Mouse (Mus musculus): ENCODE measurements around the gene Cisd3. TPM values are rescaled to one million over a fixed set of nuclear protein-coding genes. Genes with fewer than 3 reads are reported as not detected.
"Not testable (repeated sequence)": the region's sequence is repeated elsewhere in the genome, so short reads cannot be mapped to it uniquely, and the experiment has no call there.

Cisd3 gene
- polyA plus RNA-seq, 1 experiment, result 112 TPM

DNA sequence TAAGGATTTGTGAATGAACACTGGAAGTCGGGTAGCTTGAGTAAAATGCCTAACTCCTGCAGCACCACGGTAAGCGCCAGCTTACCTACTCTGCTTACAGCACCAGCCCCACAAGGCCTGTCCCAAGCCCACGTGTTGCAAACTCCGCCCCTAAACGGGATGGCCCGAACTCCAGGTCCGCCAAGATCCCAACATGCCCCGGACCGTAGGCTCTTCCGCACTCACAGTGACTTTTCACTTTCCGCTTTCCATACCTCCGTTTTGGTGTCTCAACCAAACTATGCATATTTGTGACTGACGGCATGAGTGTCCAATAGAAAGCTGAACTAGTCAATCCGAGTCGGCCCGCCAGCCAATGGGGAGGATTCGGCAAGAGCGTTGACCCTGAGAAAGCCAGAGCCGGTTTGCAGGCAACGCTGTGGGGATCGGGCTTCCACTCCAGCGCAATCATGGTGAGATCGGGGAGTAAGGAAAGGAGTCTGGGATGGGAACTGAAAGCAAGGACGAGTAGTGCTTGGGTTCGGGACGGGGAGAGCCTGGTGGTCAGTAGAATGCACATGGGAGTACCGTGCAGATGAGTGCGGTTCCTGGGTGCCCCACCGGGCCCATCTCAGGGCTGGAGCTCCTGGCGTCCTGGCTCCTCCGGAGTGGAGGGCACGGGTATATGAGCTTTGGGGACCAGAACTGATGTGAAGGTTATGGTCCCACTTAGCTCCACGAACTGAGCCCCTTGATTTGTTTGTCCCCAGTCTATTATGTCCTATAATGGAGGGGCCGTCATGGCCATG lies 17.6 kb downstream of the Cisd3 start, which contains the start of gene Psmb3:
Psmb3 (plus strand) TSS at position 361 of the 788 bp plus-strand sequence.
- Histone ChIP-seq H3K27me3 (ENCODE audit: control insufficient read depth, insufficient read depth, insufficient read length) (no peaks in the 10 kb centered on the region), H3K4me3 (peak within 1 kb of the TSS; percentile 85), H3ac (ENCODE audit: control insufficient read depth, insufficient read length) (peak within 1 kb of the TSS; percentile 36), H3K36me3 (ENCODE audit: control insufficient read depth, insufficient read depth) (no peaks in the 10 kb centered on the region), H3K4me2 (ENCODE audit: low read depth) (peak within 1 kb of the TSS; percentile 93), H3K79me2 (ENCODE audit: control insufficient read depth, insufficient read depth) (peaks cover 35% of the 10 kb centered on the region)
- TF ChIP-seq MYOG (IDR thresholded peaks at IDR 0.05; ENCODE audit: control insufficient read depth in 1 of 3, insufficient read depth in 1 of 3, insufficient read length in 2 of 3, low read depth in 2 of 3) (no peak), USF1 (IDR thresholded peaks at IDR 0.05; ENCODE audit: low read depth) (peak; percentile 96), SRF (IDR thresholded peaks at IDR 0.05; ENCODE audit: control insufficient read depth, insufficient read length, low read depth) (peak; percentile 64), POLR2A (IDR thresholded peaks at IDR 0.05; ENCODE audit: insufficient read length, low read depth) (peak; percentile 61), MAX (IDR thresholded peaks at IDR 0.05; ENCODE audit: low read depth) (peak; percentile 81), POLR2AphosphoS2 (IDR thresholded peaks at IDR 0.05; ENCODE audit: insufficient read length, low read depth) (peak; percentile 72), TCF3 (IDR thresholded peaks at IDR 0.05; ENCODE audit: insufficient read length, low read depth) (no peak), CEBPB (IDR thresholded peaks at IDR 0.05; ENCODE audit: insufficient read depth, poor library complexity, severe bottlenecking) (no peak)

DNA sequence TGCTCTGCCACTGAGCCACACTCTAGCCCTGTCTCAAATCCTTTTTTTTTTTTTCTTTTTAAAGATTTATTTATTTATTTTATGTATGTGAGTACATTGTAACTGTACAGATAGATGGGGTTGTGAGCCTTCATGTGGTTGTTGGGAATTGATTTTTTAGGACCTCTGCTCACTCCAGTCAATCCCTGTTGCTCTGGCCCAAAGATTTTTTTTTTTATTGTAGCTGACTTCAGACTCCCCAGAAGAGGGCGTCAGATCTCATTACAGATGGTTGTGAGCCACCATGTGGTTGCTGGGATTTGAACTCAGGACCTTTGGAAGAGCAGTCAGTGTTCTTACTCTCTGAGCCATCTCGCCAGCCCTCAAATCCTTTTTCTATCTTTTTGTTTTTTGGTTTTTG lies 24.4 kb downstream of the Cisd3 start:
- H3ac ChIP-seq (ENCODE audit: control insufficient read depth, insufficient read length); H3K4me3 ChIP-seq; H3K79me2 ChIP-seq (ENCODE audit: control insufficient read depth, insufficient read depth); H3K27me3 ChIP-seq (ENCODE audit: control insufficient read depth, insufficient read depth, insufficient read length); H3K4me2 ChIP-seq (ENCODE audit: low read depth): not testable (repeated sequence)
- H3K36me3 ChIP-seq (ENCODE audit: control insufficient read depth, insufficient read depth), result peaks cover 19% of the 10 kb centered on the region

DNA sequence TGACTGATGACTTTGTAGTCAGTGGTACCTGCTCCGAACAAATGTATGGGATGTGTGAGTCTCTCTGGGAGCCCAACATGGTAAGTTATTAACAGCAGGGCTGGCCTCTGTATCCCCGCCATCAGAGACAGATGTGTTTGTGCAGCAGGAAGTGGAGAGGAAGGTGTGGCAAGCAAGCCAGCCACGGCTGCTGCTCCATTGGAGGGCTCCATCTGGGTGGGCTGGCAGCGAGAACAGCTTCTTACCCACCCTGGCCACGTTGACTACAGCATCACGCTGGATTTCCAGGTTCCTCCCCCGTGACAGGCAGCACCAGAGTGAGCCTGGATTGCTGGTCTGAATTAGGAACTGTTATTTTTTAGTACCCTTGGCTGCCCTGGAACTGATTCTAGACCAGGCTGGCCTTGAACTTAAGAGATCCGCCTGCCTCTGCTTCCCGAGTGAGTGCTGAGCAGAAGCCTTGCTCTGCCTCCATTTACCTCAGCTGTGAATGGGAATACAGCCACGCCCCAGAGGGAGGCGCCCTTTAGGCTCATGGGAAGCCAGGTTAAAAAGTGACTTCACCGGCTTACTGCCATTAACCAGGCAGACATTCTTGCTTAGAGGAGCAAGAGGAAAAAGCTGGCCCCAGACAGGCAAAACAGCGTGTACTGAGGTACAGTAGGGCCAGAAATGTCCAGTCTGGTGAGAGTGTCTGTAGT lies 25.7 kb downstream of the Cisd3 start:
- Histone ChIP-seq H3K36me3 (ENCODE audit: control insufficient read depth, insufficient read depth) (peaks cover 19% of the 10 kb centered on the region), H3K79me2 (ENCODE audit: control insufficient read depth, insufficient read depth) (no peaks in the 10 kb centered on the region), H3K4me2 (ENCODE audit: low read depth) (no peak overlapping the region), H3ac (ENCODE audit: control insufficient read depth, insufficient read length) (no peak overlapping the region), H3K27me3 (ENCODE audit: control insufficient read depth, insufficient read depth, insufficient read length) (no peaks in the 10 kb centered on the region), H3K4me3 (no peak overlapping the region)
- TF ChIP-seq POLR2A (IDR thresholded peaks at IDR 0.05; ENCODE audit: insufficient read length, low read depth), result no peak
- TF ChIP-seq CEBPB (IDR thresholded peaks at IDR 0.05; ENCODE audit: insufficient read depth, poor library complexity, severe bottlenecking), result no peak
- peak; percentile 9 for TF ChIP-seq POLR2AphosphoS2 (IDR thresholded peaks at IDR 0.05; ENCODE audit: insufficient read length, low read depth)

DNA sequence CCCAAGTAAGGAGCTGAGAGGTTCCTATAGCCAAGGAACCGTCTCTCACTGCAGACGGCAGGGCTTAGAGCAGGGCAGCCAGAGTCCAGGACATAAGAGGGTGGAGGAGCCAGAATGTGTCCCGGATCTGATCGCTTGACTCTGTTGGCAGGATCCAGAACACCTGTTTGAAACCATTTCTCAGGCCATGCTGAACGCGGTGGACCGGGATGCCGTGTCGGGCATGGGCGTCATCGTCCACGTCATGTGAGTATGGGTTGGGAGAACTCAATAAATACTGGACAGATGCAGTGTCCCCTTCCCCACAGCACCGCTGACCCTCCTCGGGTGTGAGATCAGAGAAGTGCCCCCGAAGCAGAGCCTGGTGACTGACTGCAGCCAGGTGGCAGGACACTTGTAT lies 26.7 kb downstream of the Cisd3 start:
- no peak overlapping the region for H3ac ChIP-seq (ENCODE audit: control insufficient read depth, insufficient read length)
- peaks cover 20% of the 10 kb centered on the region for H3K36me3 ChIP-seq (ENCODE audit: control insufficient read depth, insufficient read depth)
- H3K79me2 ChIP-seq (ENCODE audit: control insufficient read depth, insufficient read depth), result no peaks in the 10 kb centered on the region
- H3K4me2 ChIP-seq (ENCODE audit: low read depth), result no peak overlapping the region
- H3K4me3 ChIP-seq, result no peak overlapping the region
- TF ChIP-seq REST (IDR thresholded peaks at IDR 0.05; ENCODE audit: insufficient read depth, insufficient read length) (no peak), MYOG (IDR thresholded peaks at IDR 0.05; ENCODE audit: control insufficient read depth in 1 of 3, insufficient read depth in 1 of 3, insufficient read length in 2 of 3, low read depth in 2 of 3) (no peak), TCF3 (IDR thresholded peaks at IDR 0.05; ENCODE audit: insufficient read length, low read depth) (no peak), CEBPB (IDR thresholded peaks at IDR 0.05; ENCODE audit: insufficient read depth, poor library complexity, severe bottlenecking) (no peak)
- H3K27me3 ChIP-seq (ENCODE audit: control insufficient read depth, insufficient read depth, insufficient read length), result no peaks in the 10 kb centered on the region

DNA sequence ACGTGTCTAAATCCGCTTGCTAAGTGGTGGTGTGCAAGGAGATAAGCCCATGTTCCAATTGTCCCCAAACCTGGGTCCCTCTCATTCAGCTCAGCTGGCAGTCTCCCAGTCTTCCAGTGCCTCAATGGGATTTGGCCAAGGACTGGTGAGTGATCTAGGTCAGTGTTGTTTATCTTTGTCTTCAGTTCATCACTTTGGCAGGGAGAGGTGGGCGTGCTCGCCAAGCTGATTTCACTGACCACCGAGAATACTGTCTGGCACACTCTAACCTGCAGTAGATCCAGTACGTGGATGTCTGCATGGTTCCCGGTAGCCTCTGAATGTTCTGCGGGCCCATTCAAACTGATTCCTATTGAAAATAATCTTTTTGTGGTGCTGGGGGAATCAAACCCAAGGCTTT lies 28.3 kb downstream of the Cisd3 start:
- TF ChIP-seq MYOD1 (IDR thresholded peaks at IDR 0.05; ENCODE audit: control insufficient read depth in 1 of 3, insufficient read length in 2 of 3, low read depth in 2 of 3) (no peak), E2F4 (IDR thresholded peaks at IDR 0.05; ENCODE audit: insufficient read depth) (no peak), POLR2AphosphoS2 (IDR thresholded peaks at IDR 0.05; ENCODE audit: insufficient read length, low read depth) (peak; percentile 35)
- H3K4me3 ChIP-seq, result no peak overlapping the region
- H3K79me2 ChIP-seq (ENCODE audit: control insufficient read depth, insufficient read depth), result no peaks in the 10 kb centered on the region
- peaks cover 28% of the 10 kb centered on the region for H3K36me3 ChIP-seq (ENCODE audit: control insufficient read depth, insufficient read depth)
- no peak overlapping the region for H3K4me2 ChIP-seq (ENCODE audit: low read depth)
- no peak overlapping the region for H3ac ChIP-seq (ENCODE audit: control insufficient read depth, insufficient read length)
- H3K27me3 ChIP-seq (ENCODE audit: control insufficient read depth, insufficient read depth, insufficient read length), result no peaks in the 10 kb centered on the region

DNA sequence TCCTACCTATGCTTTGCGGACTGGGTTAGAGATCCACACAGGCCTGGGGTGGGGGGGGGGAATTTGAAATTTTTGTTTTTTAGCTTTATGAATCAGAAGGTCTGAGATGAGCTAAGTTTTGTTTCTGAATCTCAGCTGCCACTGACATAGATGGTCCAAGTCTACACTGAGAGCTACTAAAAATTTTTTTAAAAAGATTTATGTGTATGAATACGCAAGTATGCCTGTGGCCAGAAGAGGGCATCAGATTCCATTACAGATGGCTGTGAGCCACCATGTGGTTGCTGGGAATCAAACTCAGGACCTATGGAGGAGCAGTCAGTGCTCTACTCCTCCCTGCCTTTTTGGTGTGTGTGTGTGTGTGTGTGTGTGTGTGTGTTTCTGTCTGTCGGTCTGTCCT lies 28.7 kb downstream of the Cisd3 start:
- TF ChIP-seq MAX (IDR thresholded peaks at IDR 0.05; ENCODE audit: low read depth) (no peak), TCF3 (IDR thresholded peaks at IDR 0.05; ENCODE audit: insufficient read length, low read depth) (no peak), REST (IDR thresholded peaks at IDR 0.05; ENCODE audit: insufficient read depth, insufficient read length) (no peak), USF1 (IDR thresholded peaks at IDR 0.05; ENCODE audit: low read depth) (no peak), MYOG (IDR thresholded peaks at IDR 0.05; ENCODE audit: control insufficient read depth in 1 of 3, insufficient read depth in 1 of 3, insufficient read length in 2 of 3, low read depth in 2 of 3) (no peak), POLR2A (IDR thresholded peaks at IDR 0.05; ENCODE audit: insufficient read length, low read depth) (no peak), TCF12 (IDR thresholded peaks at IDR 0.05; ENCODE audit: insufficient read depth, poor library complexity, severe bottlenecking) (no peak), POLR2AphosphoS2 (IDR thresholded peaks at IDR 0.05; ENCODE audit: insufficient read length, low read depth) (no peak), SRF (IDR thresholded peaks at IDR 0.05; ENCODE audit: control insufficient read depth, insufficient read length, low read depth) (no peak), CEBPB (IDR thresholded peaks at IDR 0.05; ENCODE audit: insufficient read depth, poor library complexity, severe bottlenecking) (no peak), MYOD1 (IDR thresholded peaks at IDR 0.05; ENCODE audit: control insufficient read depth in 1 of 3, insufficient read length in 2 of 3, low read depth in 2 of 3) (no peak), E2F4 (IDR thresholded peaks at IDR 0.05; ENCODE audit: insufficient read depth) (no peak)
- H3K4me3 ChIP-seq, result no peak overlapping the region
- peaks cover 31% of the 10 kb centered on the region for H3K36me3 ChIP-seq (ENCODE audit: control insufficient read depth, insufficient read depth)
- H3K4me2 ChIP-seq (ENCODE audit: low read depth), result peak overlapping the region; percentile 13
- no peaks in the 10 kb centered on the region for H3K79me2 ChIP-seq (ENCODE audit: control insufficient read depth, insufficient read depth)
- no peaks in the 10 kb centered on the region for H3K27me3 ChIP-seq (ENCODE audit: control insufficient read depth, insufficient read depth, insufficient read length)
- H3ac ChIP-seq (ENCODE audit: control insufficient read depth, insufficient read length), result no peak overlapping the region
